Mouse (Mus musculus): ENCODE data around the gene Ppp4c. TPM values are rescaled to one million over a fixed set of nuclear protein-coding genes. Genes with fewer than 3 reads are reported as not detected.

Gene Ppp4c
- polyA plus RNA-seq, 1 experiment = 113 TPM

GRCm38 (mm10) chr7:126774463-126774862, 17.8 kb downstream of the Ppp4c start:
- Histone ChIP-seq H3K4me2 (ENCODE audit: low read depth) (no peak overlapping the region), H3ac (ENCODE audit: control insufficient read depth, insufficient read length) (no peak overlapping the region), H3K4me3 (no peak overlapping the region), H3K36me3 (ENCODE audit: control insufficient read depth, insufficient read depth) (no peaks in the 10 kb centered on the region), H3K27me3 (ENCODE audit: control insufficient read depth, insufficient read depth, insufficient read length) (no peaks in the 10 kb centered on the region), H3K79me2 (ENCODE audit: control insufficient read depth, insufficient read depth) (no peaks in the 10 kb centered on the region)
- TF ChIP-seq POLR2A (IDR thresholded peaks at IDR 0.05; ENCODE audit: insufficient read length, low read depth) (no peak), CEBPB (IDR thresholded peaks at IDR 0.05; ENCODE audit: insufficient read depth, poor library complexity, severe bottlenecking) (no peak), POLR2AphosphoS2 (IDR thresholded peaks at IDR 0.05; ENCODE audit: insufficient read length, low read depth) (no peak), TCF12 (IDR thresholded peaks at IDR 0.05; ENCODE audit: insufficient read depth, poor library complexity, severe bottlenecking) (no peak), TCF3 (IDR thresholded peaks at IDR 0.05; ENCODE audit: insufficient read length, low read depth) (no peak), MYOD1 (IDR thresholded peaks at IDR 0.05; ENCODE audit: control insufficient read depth in 1 of 3, insufficient read length in 2 of 3, low read depth in 2 of 3) (no peak), MAX (IDR thresholded peaks at IDR 0.05; ENCODE audit: low read depth) (no peak)

GRCm38 (mm10) chr7:126773351-126773750, 18.9 kb downstream of the Ppp4c start:
- H3K27me3 ChIP-seq (ENCODE audit: control insufficient read depth, insufficient read depth, insufficient read length) = no peaks in the 10 kb centered on the region
- no peak overlapping the region for H3ac ChIP-seq (ENCODE audit: control insufficient read depth, insufficient read length)
- no peaks in the 10 kb centered on the region for H3K36me3 ChIP-seq (ENCODE audit: control insufficient read depth, insufficient read depth)
- no peak overlapping the region for H3K4me2 ChIP-seq (ENCODE audit: low read depth)
- H3K79me2 ChIP-seq (ENCODE audit: control insufficient read depth, insufficient read depth) = no peaks in the 10 kb centered on the region
- TF ChIP-seq USF1 (IDR thresholded peaks at IDR 0.05; ENCODE audit: low read depth) (no peak), TCF12 (IDR thresholded peaks at IDR 0.05; ENCODE audit: insufficient read depth, poor library complexity, severe bottlenecking) (no peak), POLR2AphosphoS2 (IDR thresholded peaks at IDR 0.05; ENCODE audit: insufficient read length, low read depth) (no peak), SRF (IDR thresholded peaks at IDR 0.05; ENCODE audit: control insufficient read depth, insufficient read length, low read depth) (no peak), MAX (IDR thresholded peaks at IDR 0.05; ENCODE audit: low read depth) (no peak), TCF3 (IDR thresholded peaks at IDR 0.05; ENCODE audit: insufficient read length, low read depth) (no peak), CEBPB (IDR thresholded peaks at IDR 0.05; ENCODE audit: insufficient read depth, poor library complexity, severe bottlenecking) (no peak), MYOD1 (IDR thresholded peaks at IDR 0.05; ENCODE audit: control insufficient read depth in 1 of 3, insufficient read length in 2 of 3, low read depth in 2 of 3) (no peak), E2F4 (IDR thresholded peaks at IDR 0.05; ENCODE audit: insufficient read depth) (no peak), MYOG (IDR thresholded peaks at IDR 0.05; ENCODE audit: control insufficient read depth in 1 of 3, insufficient read depth in 1 of 3, insufficient read length in 2 of 3, low read depth in 2 of 3) (no peak)
- no peak overlapping the region for H3K4me3 ChIP-seq

GRCm38 (mm10) chr7:126770784-126771183, 21.5 kb downstream of the Ppp4c start:
- TF ChIP-seq TCF12 (IDR thresholded peaks at IDR 0.05; ENCODE audit: insufficient read depth, poor library complexity, severe bottlenecking) = no peak
- TF ChIP-seq POLR2AphosphoS2 (IDR thresholded peaks at IDR 0.05; ENCODE audit: insufficient read length, low read depth) = no peak
- TF ChIP-seq MAX (IDR thresholded peaks at IDR 0.05; ENCODE audit: low read depth) = no peak
- TF ChIP-seq POLR2A (IDR thresholded peaks at IDR 0.05; ENCODE audit: insufficient read length, low read depth) = no peak
- no peak for TF ChIP-seq MYOD1 (IDR thresholded peaks at IDR 0.05; ENCODE audit: control insufficient read depth in 1 of 3, insufficient read length in 2 of 3, low read depth in 2 of 3)
- no peak for TF ChIP-seq E2F4 (IDR thresholded peaks at IDR 0.05; ENCODE audit: insufficient read depth)
- TF ChIP-seq MYOG (IDR thresholded peaks at IDR 0.05; ENCODE audit: control insufficient read depth in 1 of 3, insufficient read depth in 1 of 3, insufficient read length in 2 of 3, low read depth in 2 of 3) = no peak
- TF ChIP-seq TCF3 (IDR thresholded peaks at IDR 0.05; ENCODE audit: insufficient read length, low read depth) = no peak
- no peak for TF ChIP-seq USF1 (IDR thresholded peaks at IDR 0.05; ENCODE audit: low read depth)
- TF ChIP-seq CEBPB (IDR thresholded peaks at IDR 0.05; ENCODE audit: insufficient read depth, poor library complexity, severe bottlenecking) = no peak
- no peak for TF ChIP-seq SRF (IDR thresholded peaks at IDR 0.05; ENCODE audit: control insufficient read depth, insufficient read length, low read depth)
- Histone ChIP-seq H3K27me3 (ENCODE audit: control insufficient read depth, insufficient read depth, insufficient read length) (no peaks in the 10 kb centered on the region), H3K36me3 (ENCODE audit: control insufficient read depth, insufficient read depth) (no peaks in the 10 kb centered on the region), H3K4me2 (ENCODE audit: low read depth) (no peak overlapping the region), H3K79me2 (ENCODE audit: control insufficient read depth, insufficient read depth) (no peaks in the 10 kb centered on the region), H3K4me3 (no peak overlapping the region), H3ac (ENCODE audit: control insufficient read depth, insufficient read length) (no peak overlapping the region)

- Histone ChIP-seq H3K4me2 (ENCODE audit: low read depth) (no peak overlapping the region), H3K36me3 (ENCODE audit: control insufficient read depth, insufficient read depth) (no peaks in the 10 kb centered on the region), H3K27me3 (ENCODE audit: control insufficient read depth, insufficient read depth, insufficient read length) (no peaks in the 10 kb centered on the region), H3K4me3 (no peak overlapping the region), H3ac (ENCODE audit: control insufficient read depth, insufficient read length) (no peak overlapping the region), H3K79me2 (ENCODE audit: control insufficient read depth, insufficient read depth) (no peaks in the 10 kb centered on the region)
- no peak for TF ChIP-seq TCF12 (IDR thresholded peaks at IDR 0.05; ENCODE audit: insufficient read depth, poor library complexity, severe bottlenecking)
Measured at GRCm38 (mm10) chr7:126767001-126767400, 25.3 kb downstream of the Ppp4c start.

- Histone ChIP-seq H3K79me2 (ENCODE audit: control insufficient read depth, insufficient read depth) (no peaks in the 10 kb centered on the region), H3K27me3 (ENCODE audit: control insufficient read depth, insufficient read depth, insufficient read length) (no peaks in the 10 kb centered on the region), H3K4me3 (no peak within 1 kb of the TSS), H3K36me3 (ENCODE audit: control insufficient read depth, insufficient read depth) (peaks cover 2% of the 10 kb centered on the region), H3K4me2 (ENCODE audit: low read depth) (no peak within 1 kb of the TSS), H3ac (ENCODE audit: control insufficient read depth, insufficient read length) (no peak within 1 kb of the TSS)
- TF ChIP-seq E2F4 (IDR thresholded peaks at IDR 0.05; ENCODE audit: insufficient read depth) = no peak
- no peak for TF ChIP-seq MYOD1 (IDR thresholded peaks at IDR 0.05; ENCODE audit: control insufficient read depth in 1 of 3, insufficient read length in 2 of 3, low read depth in 2 of 3)
- TF ChIP-seq TCF12 (IDR thresholded peaks at IDR 0.05; ENCODE audit: insufficient read depth, poor library complexity, severe bottlenecking) = no peak
- no peak for TF ChIP-seq REST (IDR thresholded peaks at IDR 0.05; ENCODE audit: insufficient read depth, insufficient read length)
Measured at GRCm38 (mm10) chr7:126766201-126766600, 26.1 kb downstream of the Ppp4c start, which contains the start of gene Gdpd3. Gene Gdpd3 (plus strand): TSS chr7:126766334.
